Mouse (Mus musculus): ENCODE results near the gene Meis1.

- TF ChIP-seq CTCF (IDR thresholded peaks at IDR 0.05; ENCODE audit: extremely low read depth, insufficient read depth, insufficient read length, insufficient replicate concordance) = no peak
- TF ChIP-seq POLR2A (IDR thresholded peaks at IDR 0.05; ENCODE audit: low read depth, low read length) = no peak
These were observed 88.7 kb downstream of the Meis1 start for GRCm38 (mm10) chr11:18929779-18930728.
